Mouse (Mus musculus): ENCODE data around the gene Cntnap4.

GRCm38 (mm10) chr8:112716982-112717381 is 147.1 kb downstream of the Cntnap4 start:
- TF ChIP-seq CTCF (IDR thresholded peaks at IDR 0.05 in 2 of 3, conservative IDR thresholded peaks at IDR 0.05 in 1 of 3; ENCODE audit: control insufficient read depth in 1 of 3, insufficient read depth in 1 of 3, low read depth in 2 of 3, low read length in 3 of 3, poor library complexity in 1 of 3, severe bottlenecking in 1 of 3), result no peak
- no peak for TF ChIP-seq GATA1 (IDR thresholded peaks at IDR 0.05; ENCODE audit: low read depth, low read length)
- TF ChIP-seq RCOR1 (IDR thresholded peaks at IDR 0.05; ENCODE audit: low read depth, low read length), result no peak
- no peak for TF ChIP-seq SMC3 (IDR thresholded peaks at IDR 0.05; ENCODE audit: low read depth, low read length)
- TF ChIP-seq MAX (IDR thresholded peaks at IDR 0.05; ENCODE audit: low read length), result no peak
- TF ChIP-seq POLR2A (IDR thresholded peaks at IDR 0.05; ENCODE audit: control insufficient read depth in 1 of 2, insufficient read depth in 1 of 2, low read depth in 1 of 2, low read length in 2 of 2, poor library complexity in 1 of 2), result no peak
